Mouse (Mus musculus): Measurements from ENCODE around the gene Eme1. TPM values are rescaled to one million over a fixed set of nuclear protein-coding genes. Genes with fewer than 3 reads are reported as not detected.
"Not testable (repeated sequence)": the region's sequence is repeated elsewhere in the genome, so short reads cannot be mapped to it uniquely, and the experiment has no call there.

The Eme1 gene
- polyA plus RNA-seq, 1 experiment from 2014 or later: 11.0 TPM

- H3K9me3 ChIP-seq (replicated peaks): 0 out of 2 replicates have a peak, but pooled peaks cover 3% of the 10 kb centered on the region
- no peak overlapping the region for H3K4me2 ChIP-seq
- no peak for ATAC-seq (ENCODE audit: insufficient read depth)
- no peak overlapping the region for H3K4me3 ChIP-seq (replicated peaks)
- no peaks in the 10 kb centered on the region for H3K36me3 ChIP-seq (replicated peaks)
- peaks cover 19% of the 10 kb centered on the region for H3K4me1 ChIP-seq (replicated peaks)
- no peaks in the 10 kb centered on the region for H3K27me3 ChIP-seq
- no peak overlapping the region for H3K27ac ChIP-seq (replicated peaks)
- H3K9ac ChIP-seq: no peak overlapping the region
Measured at GRCm38 (mm10) chr11:94680639-94681038, 26.9 kb upstream of the Eme1 start.

GRCm38 (mm10) chr11:94677607-94678145, 23.9 kb upstream of the Eme1 start:
- no peak for ATAC-seq (ENCODE audit: insufficient read depth)
- peak overlapping the region; percentile 88 for H3K4me2 ChIP-seq
- H3K9ac ChIP-seq: 0 out of 2 replicates have a peak overlapping the region, but pooled peaks have one; percentile 2
- no peaks in the 10 kb centered on the region for H3K27me3 ChIP-seq
- H3K4me3 ChIP-seq (replicated peaks): peak overlapping the region; percentile 83
- no peak overlapping the region for H3K27ac ChIP-seq (replicated peaks)
- 0 out of 2 replicates have a peak, but pooled peaks cover 3% of the 10 kb centered on the region for H3K9me3 ChIP-seq (replicated peaks)
- WGBS (ENCODE audit: insufficient replicate concordance): 29% methylated on average over 15 of the region's 15 CpGs
- H3K36me3 ChIP-seq (replicated peaks): no peaks in the 10 kb centered on the region
- H3K4me1 ChIP-seq (replicated peaks): peaks cover 19% of the 10 kb centered on the region

GRCm38 (mm10) chr11:94676754-94677606, 23.2 kb upstream of the Eme1 start, which contains the start of gene Xylt2:
Gene Xylt2, minus strand, starts transcription at chr11:94677515.
- H3K9ac ChIP-seq: peak within 1 kb of the TSS; percentile 87
- H3K27me3 ChIP-seq: no peaks in the 10 kb centered on the region
- H3K27ac ChIP-seq (replicated peaks): peak within 1 kb of the TSS; percentile 48
- peaks cover 19% of the 10 kb centered on the region for H3K4me1 ChIP-seq (replicated peaks)
- H3K9me3 ChIP-seq (replicated peaks): 0 out of 2 replicates have a peak, but pooled peaks cover 3% of the 10 kb centered on the region
- H3K4me3 ChIP-seq (replicated peaks): peak within 1 kb of the TSS; percentile 83
- WGBS (ENCODE audit: insufficient replicate concordance): under 1% methylated on average over 81 of the region's 82 CpGs
- H3K4me2 ChIP-seq: peak within 1 kb of the TSS; percentile 88
- ATAC-seq (ENCODE audit: insufficient read depth): peak; percentile 92
- no peaks in the 10 kb centered on the region for H3K36me3 ChIP-seq (replicated peaks)

- Histone ChIP-seq H3K9me3 (replicated peaks) (0 out of 2 replicates have a peak, but pooled peaks cover 3% of the 10 kb centered on the region), H3K4me3 (replicated peaks) (peak overlapping the region; percentile 83), H3K27me3 (no peaks in the 10 kb centered on the region), H3K36me3 (replicated peaks) (no peaks in the 10 kb centered on the region), H3K4me2 (peak overlapping the region; percentile 88), H3K4me1 (replicated peaks) (peaks cover 19% of the 10 kb centered on the region), H3K9ac (peak overlapping the region; percentile 87), H3K27ac (replicated peaks) (no peak overlapping the region)
- ATAC-seq (ENCODE audit: insufficient read depth): no peak
- 43% methylated on average over 4 of the region's 4 CpGs for WGBS (ENCODE audit: insufficient replicate concordance)
Measured at GRCm38 (mm10) chr11:94676308-94676707, 22.5 kb upstream of the Eme1 start.

- no peak overlapping the region for H3K4me2 ChIP-seq
Measured at GRCm38 (mm10) chr11:94675446-94675845, 21.7 kb upstream of the Eme1 start.

GRCm38 (mm10) chr11:94674984-94675383, 21.2 kb upstream of the Eme1 start:
- no peak overlapping the region for H3K4me2 ChIP-seq
- H3K27me3 ChIP-seq: no peaks in the 10 kb centered on the region
- no peak overlapping the region for H3K4me3 ChIP-seq (replicated peaks)
- peaks cover 19% of the 10 kb centered on the region for H3K4me1 ChIP-seq (replicated peaks)
- H3K9me3 ChIP-seq (replicated peaks): no peaks in the 10 kb centered on the region
- no peak overlapping the region for H3K9ac ChIP-seq
- H3K27ac ChIP-seq (replicated peaks): no peak overlapping the region
- H3K36me3 ChIP-seq (replicated peaks): no peaks in the 10 kb centered on the region
- 69% methylated on average over 5 of the region's 5 CpGs for WGBS (ENCODE audit: insufficient replicate concordance)
- no peak for ATAC-seq (ENCODE audit: insufficient read depth)

More at GRCm38 (mm10) chr11:94675446-94675845, 21.7 kb upstream of the Eme1 start:
- Histone ChIP-seq H3K4me1 (replicated peaks) (peaks cover 19% of the 10 kb centered on the region), H3K4me3 (replicated peaks) (no peak overlapping the region), H3K9ac (no peak overlapping the region), H3K27ac (replicated peaks) (no peak overlapping the region), H3K36me3 (replicated peaks) (no peaks in the 10 kb centered on the region), H3K9me3 (replicated peaks) (0 out of 2 replicates have a peak, but pooled peaks cover under 1% of the 10 kb centered on the region), H3K27me3 (no peaks in the 10 kb centered on the region)
- no peak for ATAC-seq (ENCODE audit: insufficient read depth)
- WGBS (ENCODE audit: insufficient replicate concordance): 75% methylated on average over 5 of the region's 5 CpGs

- Histone ChIP-seq H3K4me3 (replicated peaks) (no peak overlapping the region), H3K27ac (replicated peaks) (no peak overlapping the region), H3K27me3 (no peaks in the 10 kb centered on the region), H3K36me3 (replicated peaks) (peaks cover 17% of the 10 kb centered on the region), H3K4me2 (no peak overlapping the region), H3K4me1 (replicated peaks) (peaks cover 8% of the 10 kb centered on the region; the same call in 1 of the 2 replicates), H3K9ac (no peak overlapping the region), H3K9me3 (replicated peaks) (no peaks in the 10 kb centered on the region)
- 83% methylated on average over 6 of the region's 6 CpGs for WGBS (ENCODE audit: insufficient replicate concordance)
- no peak for ATAC-seq (ENCODE audit: insufficient read depth)
Measured at GRCm38 (mm10) chr11:94665281-94665680, 11.5 kb upstream of the Eme1 start.

- Histone ChIP-seq H3K27ac (replicated peaks) (no peak overlapping the region), H3K4me2 (no peak overlapping the region), H3K4me1 (replicated peaks) (peaks cover 12% of the 10 kb centered on the region; the same call in 1 of the 2 replicates), H3K4me3 (replicated peaks) (no peak overlapping the region), H3K9ac (no peak overlapping the region), H3K36me3 (replicated peaks) (peaks cover 51% of the 10 kb centered on the region), H3K27me3 (no peaks in the 10 kb centered on the region), H3K9me3 (replicated peaks) (no peaks in the 10 kb centered on the region)
- ATAC-seq (ENCODE audit: insufficient read depth): no peak
- 45% methylated on average over 1 of the region's 1 CpGs for WGBS (ENCODE audit: insufficient replicate concordance)
Measured at GRCm38 (mm10) chr11:94661344-94661743, 7.6 kb upstream of the Eme1 start.

GRCm38 (mm10) chr11:94652973-94653372, 791 bp downstream of the Eme1 start:
- peak overlapping the region; percentile 67 for H3K4me2 ChIP-seq
- H3K27me3 ChIP-seq: no peaks in the 10 kb centered on the region
- no peak overlapping the region for H3K27ac ChIP-seq (replicated peaks)
- H3K36me3 ChIP-seq (replicated peaks): peaks cover 53% of the 10 kb centered on the region
- peak overlapping the region; percentile 71 for H3K9ac ChIP-seq
- no peaks in the 10 kb centered on the region for H3K9me3 ChIP-seq (replicated peaks)
- H3K4me1 ChIP-seq (replicated peaks): peaks cover 31% of the 10 kb centered on the region
- 36% methylated on average over 8 of the region's 8 CpGs for WGBS (ENCODE audit: insufficient replicate concordance)
- ATAC-seq (ENCODE audit: insufficient read depth): no peak
- H3K4me3 ChIP-seq (replicated peaks): peak overlapping the region; percentile 88

GRCm38 (mm10) chr11:94651241-94651640, 2.5 kb downstream of the Eme1 start:
- not testable (repeated sequence) for H3K27me3 ChIP-seq; H3K4me3 ChIP-seq (replicated peaks); H3K4me2 ChIP-seq; H3K27ac ChIP-seq (replicated peaks); ATAC-seq (ENCODE audit: insufficient read depth); H3K9ac ChIP-seq; H3K9me3 ChIP-seq (replicated peaks)
- WGBS (ENCODE audit: insufficient replicate concordance): 79% methylated on average over 5 of the region's 7 CpGs
- H3K36me3 ChIP-seq (replicated peaks): peaks cover 55% of the 10 kb centered on the region
- peaks cover 27% of the 10 kb centered on the region for H3K4me1 ChIP-seq (replicated peaks)

GRCm38 (mm10) chr11:94646457-94646856, 7.3 kb downstream of the Eme1 start:
- no peak for ATAC-seq (ENCODE audit: insufficient read depth)
- Histone ChIP-seq H3K9me3 (replicated peaks) (no peaks in the 10 kb centered on the region), H3K9ac (no peak overlapping the region), H3K4me1 (replicated peaks) (no peaks in the 10 kb centered on the region), H3K27ac (replicated peaks) (no peak overlapping the region), H3K4me3 (replicated peaks) (no peak overlapping the region), H3K27me3 (no peaks in the 10 kb centered on the region), H3K36me3 (replicated peaks) (peaks cover 94% of the 10 kb centered on the region), H3K4me2 (no peak overlapping the region)
- whole genome bisulfite sequencing (ENCODE audit: insufficient replicate concordance): 89% methylated on average over 4 of the region's 4 CpGs

Measured in liver, embryonic 15.5 days (tissue).